Mouse (Mus musculus) brain, embryonic 14.5 days (tissue): ENCODE measurements around the gene Serpinb9g. TPM values are rescaled to one million over a fixed set of nuclear protein-coding genes. Genes with fewer than 3 reads are reported as not detected.
"Not testable (repeated sequence)": the region's sequence is repeated elsewhere in the genome, so short reads cannot be mapped to it uniquely, and the experiment has no call there.

Experiments
- DNase-seq: peaks from one replicate; pipeline ENCODE4 v3.0.0-alpha.2; 2011; ENCODE audit warnings: low read depth
- CTCF ChIP-seq: fragments of 200-500 bp; IDR thresholded peaks from 2 replicates; pipeline ENCODE4 v1.5.1; 2012; ENCODE audit warnings: inconsistent platforms, mild to moderate bottlenecking, moderate library complexity, borderline replicate concordance; ENCODE audit not compliant: insufficient read depth, insufficient read length; ENCODE audit errors: extremely low read depth
- POLR2A ChIP-seq: fragments of 200-500 bp; IDR thresholded peaks from 2 replicates; pipeline ENCODE4 v1.6.1; 2012; ENCODE audit warnings: mild to moderate bottlenecking, inconsistent platforms, borderline replicate concordance; ENCODE audit not compliant: poor library complexity, insufficient read depth, insufficient read length, severe bottlenecking; ENCODE audit errors: extremely low read depth
- polyA plus RNA-seq: library from polyadenylated mRNA; depleted of rRNA; stranded (reverse); fragments of >200 nt; gene quantifications from 2 replicates; pipeline ENCODE4 v1.2.3, GENCODE M21; 2012; rRNA removed

Gene Serpinb9g
- 0.04 TPM in 1 of 2 replicates, not detected in the other for polyA plus RNA-seq

DNA sequence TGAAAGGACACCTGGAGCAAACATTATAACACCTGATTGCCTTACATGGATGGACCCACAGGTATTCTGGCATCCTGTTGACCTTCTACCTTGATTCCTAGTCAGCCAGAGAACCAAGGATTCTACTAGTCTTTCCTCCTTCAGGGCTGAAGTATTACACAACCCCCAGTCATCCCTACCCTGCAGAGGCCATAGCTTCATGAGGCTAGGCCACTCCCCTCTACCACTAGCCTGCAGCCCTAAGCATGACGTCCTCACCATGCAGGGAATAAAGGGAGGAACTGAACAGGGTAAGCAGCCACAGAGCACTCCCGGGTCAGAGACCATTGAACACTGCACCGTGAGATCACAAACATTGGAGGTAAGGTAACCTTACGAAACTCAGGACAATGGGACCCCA lies at the start of gene Serpinb9g:
Gene Serpinb9g (plus strand): TSS at position 301 of the 400 bp plus-strand sequence.
- not testable (repeated sequence) for DNase-seq

DNA sequence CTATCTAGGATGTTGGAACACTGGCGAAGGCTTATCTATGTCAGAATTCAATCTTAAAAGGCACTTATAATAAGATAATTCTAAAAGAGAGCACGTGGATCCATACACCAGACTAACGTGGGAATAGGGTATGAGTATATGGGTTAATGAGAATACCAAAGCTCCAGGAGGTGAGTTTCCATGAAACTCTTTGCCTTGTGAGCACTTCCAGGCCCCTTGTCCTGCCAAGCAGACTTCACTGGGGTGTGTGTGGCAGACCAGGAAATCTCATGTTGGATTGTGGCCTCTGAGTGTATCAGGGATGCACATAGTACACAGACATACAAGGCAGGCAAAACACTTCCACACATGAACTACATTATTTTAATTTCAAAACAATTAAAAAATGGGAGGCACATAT lies 718 bp upstream of the Serpinb9g start:
- DNase-seq = not testable (repeated sequence)

DNA sequence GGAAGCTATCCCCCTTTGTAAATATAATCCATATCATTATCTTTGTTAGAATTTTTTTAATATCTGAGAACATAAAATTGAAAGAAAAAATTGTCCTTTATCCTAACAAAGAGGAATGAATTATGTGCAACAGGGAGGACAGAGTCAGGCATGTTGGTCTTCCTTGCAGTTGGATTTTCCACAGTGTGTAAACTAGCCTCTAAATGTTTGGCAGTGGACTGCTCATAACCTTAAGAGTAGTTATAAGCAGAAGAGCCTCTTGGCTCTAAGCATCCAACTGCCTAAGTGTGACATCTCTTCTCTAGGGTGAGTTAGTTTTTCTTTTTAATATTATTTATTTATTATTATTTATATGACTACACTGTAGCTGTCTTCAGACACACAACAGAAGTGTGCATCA lies 40.0 kb downstream of the Serpinb9g start:
- DNase-seq = no peak

DNA sequence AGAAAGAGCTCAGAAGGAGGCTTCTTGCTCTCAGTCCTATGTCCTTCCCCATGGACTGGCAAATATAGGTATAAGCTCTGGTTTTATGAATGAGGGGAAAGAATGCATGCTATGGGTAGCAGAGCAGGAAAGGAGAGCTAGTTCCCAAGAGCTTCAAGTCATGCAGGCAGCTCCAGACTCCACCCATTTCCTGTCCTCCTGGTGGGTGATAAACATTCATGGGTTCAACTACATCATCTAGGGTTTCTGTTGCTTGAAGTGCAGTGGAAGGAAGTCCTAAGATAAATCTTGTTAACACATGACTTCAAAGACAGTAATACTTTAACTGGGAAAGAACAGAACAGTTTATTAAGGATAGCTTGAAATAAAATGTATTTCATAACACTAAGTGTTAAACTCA lies 48.2 kb downstream of the Serpinb9g start:
- no peak for TF ChIP-seq POLR2A
- no peak for TF ChIP-seq CTCF
- DNase-seq = no peak

More for the DNA sequence above, 40.0 kb downstream of the Serpinb9g start:
- TF ChIP-seq CTCF = no peak
- no peak for TF ChIP-seq POLR2A

Other genes with a start within 250 kb of the Serpinb9g start
- 0.10 TPM in 1 of 2 replicates, not detected in the other for gene Serpinb9e, start 235.2 kb upstream of the Serpinb9g start, polyA plus RNA-seq
- gene Serpinb9f, start 160.7 kb upstream of the Serpinb9g start, polyA plus RNA-seq = not detected in 2 replicates
- gene Gm11397, start 89.0 kb upstream of the Serpinb9g start, polyA plus RNA-seq = not detected in 2 replicates
- gene Serpinb6d, start 176.6 kb downstream of the Serpinb9g start, polyA plus RNA-seq = not detected in 2 replicates